Mouse (Mus musculus) central nervous system, embryonic 14 days (tissue): Measurements from ENCODE around the gene Mrps35. TPM values are rescaled to one million over a fixed set of nuclear protein-coding genes. Genes with fewer than 3 reads are reported as not detected.

Experiments
- polyA plus RNA-seq: library from polyadenylated mRNA; depleted of rRNA; stranded (reverse); fragments of >200 nt; gene quantifications from 2 replicates; pipeline ENCODE4 v1.2.3, GENCODE M21; 2012; rRNA removed

Mrps35 gene
- 44.9 and 45.5 TPM in 2 replicates for polyA plus RNA-seq

GRCm38 (mm10) chr6:147042291-147043290 lies at the start of gene Mrps35:
TSS of gene Mrps35 (plus strand) at chr6:147042764.

GRCm38 (mm10) chr6:147032303-147032925 lies 10.2 kb upstream of the Mrps35 start, which contains the start of gene Rep15:
TSS of gene Rep15 (plus strand) at chr6:147032584.

GRCm38 (mm10) chr6:147086594-147087225 lies 44.1 kb downstream of the Mrps35 start, which contains the start of gene Mansc4:
TSS of gene Mansc4 (minus strand) at chr6:147087032.

GRCm38 (mm10) chr6:147091136-147092120 lies 48.9 kb downstream of the Mrps35 start, which contains the start of gene Klhl42:
TSS of gene Klhl42 (plus strand) at chr6:147091379.

Other genes starting within 250 kb of the Mrps35 start
- 4.9 and 7.8 TPM in 2 replicates for gene Arntl2, start 246.7 kb upstream of the Mrps35 start, polyA plus RNA-seq
- gene Smco2, start 192.7 kb upstream of the Mrps35 start, polyA plus RNA-seq: not detected in 2 replicates
- gene Ppfibp1, start 154.3 kb upstream of the Mrps35 start, polyA plus RNA-seq: 13.2 and 20.6 TPM in 2 replicates
- not detected in 2 replicates for gene 1700034J05Rik, start 88.3 kb upstream of the Mrps35 start, polyA plus RNA-seq
- gene Rep15, start 10.2 kb upstream of the Mrps35 start, polyA plus RNA-seq: 0.53 and 0.83 TPM in 2 replicates
- 0.25 and 0.89 TPM in 2 replicates for gene Mansc4, start 44.3 kb downstream of the Mrps35 start, polyA plus RNA-seq
- gene Klhl42, start 48.6 kb downstream of the Mrps35 start, polyA plus RNA-seq: 7.5 and 9.1 TPM in 2 replicates
- 2.0 and 5.0 TPM in 2 replicates for gene Pthlh, start 221.4 kb downstream of the Mrps35 start, polyA plus RNA-seq